Mouse (Mus musculus) CH12F3 (cell line): ENCODE results near the gene Hvcn1.

Source experiments
- in situ Hi-C: fragments of 300-500 bp; cut with MboI; formaldehyde crosslinking; loops from 2 replicates; pipeline ENCODE4 v1.14.3; 2020; ENCODE audit warnings: low sequenced_read_pairs

Hvcn1 gene

DNA sequence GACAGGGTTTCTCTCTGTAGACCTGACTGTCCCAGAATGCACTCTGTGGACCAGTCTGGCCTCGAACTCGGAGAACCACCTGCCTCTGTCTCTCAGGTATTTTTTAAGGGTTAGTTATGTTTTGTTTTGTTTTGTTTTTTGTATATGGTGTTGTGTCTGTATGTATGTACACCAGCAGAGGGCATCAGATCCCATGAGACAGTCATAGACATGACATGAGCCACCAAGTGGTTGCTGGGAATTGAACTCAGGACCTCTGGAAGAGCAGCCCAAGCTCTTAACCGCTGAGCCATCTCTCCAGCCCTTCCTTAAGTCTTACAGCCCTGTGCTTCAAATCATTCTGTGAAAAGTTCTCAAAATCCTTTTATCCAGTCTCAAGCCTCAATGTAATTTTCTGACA lies 58.6 kb downstream of the Hvcn1 start:
- in situ Hi-C loops, result no loop called here

DNA sequence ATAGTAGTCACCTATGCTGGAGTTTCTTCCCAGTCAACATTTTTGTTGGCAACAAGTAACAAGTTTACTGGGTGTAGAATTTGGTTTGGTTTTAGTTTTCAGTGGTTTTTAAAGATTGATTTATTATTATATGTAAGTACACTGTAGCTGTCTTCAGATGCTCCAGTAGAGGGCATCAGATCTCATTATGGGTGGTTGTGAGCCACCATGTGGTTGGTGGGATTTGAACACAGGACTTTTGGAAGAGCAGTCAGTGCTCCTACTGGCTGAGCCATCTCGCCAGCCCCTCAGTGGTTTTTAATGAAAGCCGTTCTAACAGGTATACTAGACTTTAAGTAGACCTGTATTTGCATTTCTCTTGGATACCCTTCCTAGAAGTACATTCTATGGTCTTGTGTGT lies 59.3 kb downstream of the Hvcn1 start:
- in situ Hi-C loops, result no loop called here

DNA sequence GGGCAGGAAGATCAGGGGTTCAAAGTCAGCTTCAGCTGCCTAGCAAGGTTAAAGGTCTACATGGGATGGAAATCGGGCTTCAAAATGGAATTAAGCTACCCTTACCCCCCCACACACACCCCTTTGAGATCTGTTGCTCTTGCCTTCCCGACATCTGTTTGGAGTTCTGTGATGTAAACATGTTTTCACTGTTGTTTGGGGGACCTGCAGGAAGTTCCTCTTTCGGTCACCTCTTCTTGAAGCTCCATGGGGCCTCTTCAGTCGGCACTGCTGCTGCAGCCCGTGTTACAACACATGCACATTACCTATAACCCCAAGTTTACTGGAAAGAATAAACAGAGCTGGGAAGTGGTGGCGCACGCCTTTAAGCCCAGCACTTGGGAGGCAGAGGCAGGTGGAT lies 60.5 kb downstream of the Hvcn1 start:
- in situ Hi-C loops, result no loop called here

DNA sequence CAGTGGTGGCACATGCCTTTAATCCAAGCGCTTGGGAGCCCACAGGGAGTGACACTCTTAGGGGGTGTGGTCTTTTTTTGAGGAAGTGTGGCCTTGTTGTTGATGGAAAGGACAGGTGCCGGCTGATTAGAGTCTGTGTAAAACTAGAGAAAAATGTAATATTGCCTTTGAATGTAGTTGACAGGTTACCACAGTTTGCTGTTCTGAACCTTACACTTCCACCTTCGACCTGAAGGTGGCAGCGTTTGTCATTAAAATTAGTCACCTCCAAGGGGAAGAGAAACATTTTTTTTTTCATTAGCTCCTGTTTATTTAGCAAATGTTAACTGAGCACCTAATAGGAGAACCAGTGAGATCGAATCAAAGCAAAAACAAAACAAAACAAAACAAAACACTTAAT lies 61.3 kb downstream of the Hvcn1 start:
- in situ Hi-C loops, result no loop called here

DNA sequence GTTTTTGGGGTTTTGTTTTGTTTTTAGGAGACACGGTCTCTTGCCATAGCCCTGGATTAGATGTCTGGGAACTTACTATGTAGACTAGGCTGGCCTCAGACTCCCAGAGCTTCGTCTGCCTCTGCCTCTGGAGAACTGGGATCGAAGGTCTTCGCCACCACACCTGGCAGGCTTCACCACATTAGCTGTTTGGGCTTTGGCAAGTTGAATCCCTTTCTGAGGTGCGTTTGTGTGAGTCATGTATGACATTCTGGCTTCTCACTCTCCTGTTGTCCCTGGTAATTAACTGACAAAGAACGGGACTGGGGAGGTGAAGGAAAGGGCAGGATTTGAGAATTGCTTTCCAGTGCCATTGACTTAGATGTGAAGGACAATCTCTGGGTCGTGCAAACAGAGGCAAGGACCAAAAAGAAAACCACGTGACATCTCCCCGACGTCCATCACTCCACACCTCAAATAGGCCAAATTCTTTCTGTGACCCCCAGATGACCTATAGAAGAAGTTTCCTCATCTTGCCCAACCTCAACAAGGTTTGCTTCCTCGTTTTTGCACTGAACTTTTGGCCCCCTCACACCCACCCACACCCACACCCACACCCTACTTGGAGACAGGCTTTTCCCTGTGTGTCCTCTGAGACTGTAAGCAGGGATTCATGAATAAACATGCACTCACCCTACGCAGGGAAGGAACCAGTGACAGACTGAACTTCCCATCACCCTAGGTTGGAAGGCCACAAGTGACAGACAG lies 62.4 kb downstream of the Hvcn1 start:
- in situ Hi-C loops, result no loop called here

DNA sequence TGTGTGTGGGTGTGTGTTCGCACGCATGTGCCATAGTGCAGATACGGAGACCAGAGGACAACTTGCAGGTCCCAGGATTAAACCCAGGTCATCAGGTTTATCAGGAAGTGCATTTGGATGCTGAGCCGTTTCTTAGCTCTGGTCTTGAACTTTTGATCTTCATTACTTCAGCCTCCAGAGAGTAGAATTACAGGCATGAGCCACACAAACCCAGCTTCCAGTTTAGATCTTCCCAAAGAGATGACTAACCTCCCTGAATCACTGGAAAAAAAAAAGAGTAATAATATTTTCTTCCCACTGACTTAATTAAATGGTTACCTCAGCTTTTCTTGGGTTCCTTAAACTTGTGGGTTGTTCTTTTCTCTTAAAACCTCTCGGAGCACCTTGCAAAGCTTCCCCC lies 66.2 kb downstream of the Hvcn1 start:
- in situ Hi-C loops, result no loop called here

DNA sequence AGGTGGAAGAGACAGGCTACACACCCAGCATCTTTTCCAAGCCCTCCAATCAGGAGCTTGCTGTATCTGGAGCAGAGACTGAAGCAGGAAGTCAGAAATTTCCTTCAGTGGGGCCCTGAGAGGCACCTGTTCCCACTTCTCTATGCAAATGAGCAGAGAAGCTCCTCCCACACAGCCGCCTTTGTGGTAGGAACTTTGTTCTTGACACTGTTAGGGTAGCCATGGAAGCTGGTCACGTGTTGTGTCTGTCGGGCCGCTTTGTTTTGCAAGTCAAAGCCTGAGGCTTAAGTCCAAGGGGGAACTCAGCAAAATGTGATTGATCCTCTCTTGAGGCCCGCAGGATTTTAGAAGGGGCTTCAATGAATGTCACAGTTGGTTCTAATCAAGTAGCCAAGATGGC lies 68.2 kb downstream of the Hvcn1 start:
- in situ Hi-C loops, result no loop called here

DNA sequence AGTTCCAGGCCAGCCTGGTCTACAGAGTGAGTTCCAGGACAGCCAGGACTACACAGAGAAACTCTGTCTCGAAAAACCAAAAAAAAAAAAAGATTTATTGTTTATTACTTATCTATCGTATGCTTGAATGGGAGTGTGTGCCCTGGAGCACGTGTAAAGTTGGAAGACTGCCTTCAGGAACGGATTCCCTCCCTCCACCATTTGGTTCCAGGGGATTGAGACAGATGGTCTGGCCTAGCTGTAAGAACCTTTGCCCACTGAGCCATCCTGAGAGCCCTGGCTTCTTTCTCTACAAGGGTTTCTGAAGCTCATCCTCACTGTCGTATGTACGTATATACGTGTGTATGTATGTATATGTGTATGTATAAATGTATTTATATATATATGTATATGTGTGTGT lies 72.3 kb downstream of the Hvcn1 start:
- in situ Hi-C loops, result no loop called here

DNA sequence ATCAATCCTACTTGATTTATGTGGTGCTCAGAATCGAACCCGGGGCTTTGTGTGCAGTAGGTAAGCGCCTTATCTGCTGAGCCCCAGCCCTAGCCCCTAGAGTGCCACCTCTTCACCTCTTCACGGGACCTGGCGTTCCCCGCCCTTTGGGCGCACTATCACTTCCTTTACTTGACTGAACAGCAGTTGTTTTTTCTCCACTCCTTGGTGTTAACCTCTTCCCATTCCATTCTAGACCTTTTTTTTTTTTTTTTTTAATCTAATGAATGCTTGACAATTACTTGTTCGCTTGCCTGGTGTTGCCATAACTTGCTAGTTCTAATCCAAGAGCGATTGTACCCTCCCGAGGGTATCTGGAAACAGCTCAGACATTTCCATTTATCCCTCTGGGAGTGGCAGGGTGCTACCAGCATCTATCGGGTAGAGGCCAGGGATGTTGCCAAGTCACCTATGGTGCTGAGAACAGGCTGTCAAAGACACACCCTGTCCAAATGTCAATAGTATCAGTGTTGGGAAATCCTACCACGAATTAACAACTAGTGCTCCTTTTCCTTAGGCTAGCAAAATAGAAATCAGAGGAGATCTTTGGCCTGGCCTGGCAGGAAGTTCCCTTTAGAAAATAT lies 73.3 kb downstream of the Hvcn1 start:
- in situ Hi-C loops, result no loop called here

DNA sequence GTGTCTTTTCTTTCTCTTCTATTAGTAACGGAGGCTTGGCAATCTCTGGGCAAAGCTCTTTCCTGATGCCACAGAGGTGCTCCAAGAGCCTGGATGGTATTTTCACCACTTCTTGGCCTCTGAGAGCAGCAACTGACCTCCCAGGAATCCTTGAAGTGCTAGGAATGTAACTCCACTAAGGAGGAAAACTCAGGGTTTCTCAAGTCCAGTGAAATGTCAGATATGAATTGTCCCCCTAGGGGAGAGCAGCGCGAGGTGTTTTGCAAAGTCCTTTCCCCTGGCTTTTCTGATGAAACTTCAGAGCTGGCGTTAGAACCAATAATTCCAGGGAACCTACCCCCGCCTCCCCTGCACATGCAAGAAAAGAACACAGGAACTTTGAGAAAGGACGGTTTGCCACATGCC lies 73.8 kb downstream of the Hvcn1 start:
- in situ Hi-C loops, result no loop called here

DNA sequence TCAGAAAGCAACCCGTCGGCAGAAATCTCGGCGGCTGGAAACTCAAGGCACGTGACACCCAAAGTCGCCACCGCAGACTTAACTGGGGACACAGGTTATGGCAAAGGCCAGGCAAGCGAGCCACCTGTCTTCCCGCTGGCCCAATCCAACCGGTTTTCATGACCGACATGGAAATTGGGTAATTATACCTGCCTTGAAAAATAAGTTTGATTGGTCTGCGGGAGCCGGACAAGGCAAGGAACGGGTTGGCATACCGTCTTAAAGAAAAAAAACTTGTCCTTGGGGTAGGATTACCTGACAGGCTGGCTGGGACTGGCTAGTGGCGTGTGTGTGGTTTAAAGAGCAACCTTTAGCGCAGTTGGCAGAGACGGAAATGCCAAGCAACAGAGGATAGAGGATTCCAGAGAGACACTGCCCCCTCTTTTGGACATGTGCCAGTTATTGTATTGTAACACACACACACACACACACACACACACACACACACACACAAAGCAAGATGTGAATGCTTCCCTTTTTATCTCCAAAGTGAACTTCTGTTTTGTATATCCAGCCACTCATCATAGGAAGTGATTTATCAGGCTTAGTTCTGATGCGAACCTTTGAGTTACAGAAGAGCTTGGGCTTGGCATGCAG lies 74.3 kb downstream of the Hvcn1 start:
- in situ Hi-C loops, result no loop called here

DNA sequence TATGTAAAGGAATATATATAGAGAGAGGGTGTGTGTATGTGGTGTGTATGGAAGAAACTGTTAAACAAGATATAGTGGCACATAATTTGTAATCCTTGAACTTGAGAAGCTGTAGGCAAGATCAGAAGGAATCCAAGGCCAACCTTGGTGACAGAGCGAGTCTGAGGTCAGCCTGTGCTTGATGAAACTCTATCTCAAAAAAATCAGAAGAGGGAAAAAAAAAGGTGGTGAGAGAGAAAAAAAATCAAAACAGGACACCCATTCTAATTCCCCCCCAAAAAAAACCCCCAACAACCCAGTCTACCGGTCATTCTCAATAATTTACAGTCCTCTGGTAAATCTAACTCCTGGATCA lies 77.2 kb downstream of the Hvcn1 start:
- in situ Hi-C loops, result no loop called here

DNA sequence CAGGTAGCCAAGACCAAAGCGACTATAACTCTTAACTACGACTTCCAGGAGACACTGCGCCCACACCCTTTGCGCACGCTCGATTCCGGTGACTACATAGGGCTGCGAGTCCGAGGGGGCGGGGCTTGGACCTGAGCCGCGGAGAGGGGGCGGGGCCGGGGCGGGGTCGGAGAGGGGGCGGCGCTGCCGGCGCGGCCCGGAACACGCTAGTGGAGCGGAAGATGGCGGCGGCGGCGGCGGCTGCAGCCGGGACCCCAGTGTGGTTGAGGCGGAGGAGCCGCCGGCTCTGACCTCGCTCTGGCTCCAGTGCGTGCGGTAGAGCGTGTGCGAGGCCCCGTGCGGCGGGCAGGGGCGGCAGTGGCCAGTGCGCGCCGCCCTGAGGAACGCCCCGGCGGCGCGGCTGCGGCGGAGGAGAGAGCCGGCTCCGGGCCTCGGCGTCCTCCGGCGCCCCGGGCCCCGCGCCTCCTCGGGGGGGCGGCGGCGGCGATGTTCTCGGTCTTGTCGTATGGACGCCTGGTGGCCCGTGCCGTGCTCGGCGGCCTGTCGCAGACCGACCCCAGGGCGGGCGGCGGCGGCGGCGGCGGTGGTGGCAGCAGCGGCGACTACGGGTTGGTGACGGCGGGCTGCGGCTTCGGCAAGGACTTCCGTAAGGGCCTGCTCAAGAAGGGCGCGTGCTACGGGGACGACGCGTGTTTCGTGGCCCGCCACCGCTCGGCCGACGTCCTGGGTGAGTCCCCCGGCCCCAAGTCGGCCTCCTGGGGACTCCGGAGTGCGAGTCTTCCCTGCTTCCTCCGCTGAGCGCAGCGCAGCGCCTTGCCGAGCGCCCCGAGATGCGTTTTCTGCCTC lies 77.8 kb downstream of the Hvcn1 start, which contains the start of gene Pptc7:
Pptc7 (plus strand) TSS at position 183 of the 846 bp plus-strand sequence.
- in situ Hi-C loops, result no loop called here

DNA sequence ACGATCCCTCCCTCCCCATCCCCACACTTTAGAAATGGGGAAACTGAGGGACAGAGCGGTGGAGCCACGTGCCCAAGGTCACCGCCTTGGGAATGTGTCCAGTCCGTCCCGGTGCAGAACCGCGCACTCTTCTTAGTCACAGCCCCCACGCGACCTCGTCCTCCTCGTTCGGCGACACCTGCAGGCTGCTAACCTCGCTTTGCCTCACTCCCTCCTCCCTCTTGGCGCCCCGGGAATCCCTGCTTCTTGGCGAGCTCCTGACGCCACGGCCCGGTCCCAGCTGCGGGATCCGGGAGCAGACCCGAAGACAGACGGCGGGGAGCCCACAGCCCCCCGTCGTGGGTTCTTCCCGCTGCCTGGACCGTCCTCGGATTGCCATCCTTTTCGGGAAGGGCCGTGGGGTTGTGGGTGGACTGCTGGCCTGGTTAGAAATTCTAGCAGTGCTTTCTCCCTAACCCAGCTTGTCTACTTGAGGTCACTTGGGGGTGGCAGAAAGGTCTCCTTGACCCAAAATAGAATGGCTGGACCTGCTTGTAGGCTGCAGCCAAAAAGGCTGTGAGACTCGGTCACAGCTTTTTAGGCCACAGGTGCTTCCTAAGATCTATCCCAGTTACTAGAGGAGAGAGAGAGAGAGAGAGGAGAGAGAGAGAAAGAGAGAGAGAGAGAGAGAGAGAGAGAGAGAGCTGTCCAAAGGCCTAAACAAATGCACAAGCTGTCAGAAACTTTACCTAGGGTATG lies 78.6 kb downstream of the Hvcn1 start:
- in situ Hi-C loops, result no loop called here

DNA sequence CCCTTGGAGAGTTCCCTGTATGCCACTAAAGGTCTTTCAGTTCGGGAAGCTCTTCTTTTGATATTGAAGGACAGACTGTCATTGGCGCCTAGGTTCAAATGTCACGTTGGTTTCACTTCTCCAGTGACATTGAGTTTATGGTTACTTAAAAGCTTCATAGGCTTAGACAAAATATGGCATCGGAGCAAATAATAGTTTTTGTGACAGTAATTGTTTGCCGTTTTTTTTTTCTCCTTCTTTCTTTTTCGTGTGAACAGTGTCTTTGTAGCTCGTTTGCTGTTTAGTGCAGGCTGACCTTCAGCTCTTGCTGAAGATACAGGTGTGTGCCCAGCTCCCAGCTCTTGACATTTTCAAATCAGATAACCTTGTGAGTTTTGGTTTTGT lies 79.2 kb downstream of the Hvcn1 start:
- in situ Hi-C loops, result no loop called here

DNA sequence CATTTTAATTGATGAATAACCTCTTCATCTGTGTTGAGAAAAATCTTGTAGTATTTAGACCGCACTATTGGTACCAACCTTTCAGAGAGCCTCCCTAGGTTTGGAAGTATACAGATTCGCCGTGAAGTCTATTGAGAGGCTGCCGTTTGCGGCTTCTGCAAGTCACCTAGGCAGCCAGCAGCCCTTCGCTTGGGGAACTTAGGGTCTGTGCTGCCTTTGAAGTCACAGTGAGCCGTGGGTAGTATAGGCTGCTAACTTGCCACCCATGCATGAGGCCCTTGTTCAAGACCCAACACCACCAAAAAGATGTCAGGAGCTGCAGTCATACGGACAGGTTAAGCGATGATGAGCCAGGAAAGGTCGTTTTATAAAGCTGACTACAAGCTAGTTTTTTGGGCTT lies 79.6 kb downstream of the Hvcn1 start:
- in situ Hi-C loops, result no loop called here

DNA sequence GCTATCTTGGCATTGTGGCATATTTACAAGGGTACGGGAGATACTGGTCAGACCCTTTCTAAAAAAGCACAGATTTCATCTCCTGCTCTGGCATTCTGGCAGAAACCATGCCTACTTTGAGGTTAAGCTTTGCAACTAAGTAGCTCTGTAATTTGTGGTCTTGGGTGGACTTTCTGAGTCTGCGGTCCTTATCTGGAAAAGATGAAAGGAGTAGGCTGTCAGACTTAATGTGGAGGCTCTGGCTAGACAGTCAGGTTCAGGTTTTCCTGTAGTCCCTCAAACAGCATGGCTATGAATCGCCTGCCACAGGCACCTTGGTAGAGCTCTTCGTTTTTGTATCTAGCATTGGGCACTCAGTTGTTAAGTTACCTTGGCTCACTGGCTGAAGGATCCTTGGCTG lies 80.4 kb downstream of the Hvcn1 start:
- in situ Hi-C loops, result no loop called here

DNA sequence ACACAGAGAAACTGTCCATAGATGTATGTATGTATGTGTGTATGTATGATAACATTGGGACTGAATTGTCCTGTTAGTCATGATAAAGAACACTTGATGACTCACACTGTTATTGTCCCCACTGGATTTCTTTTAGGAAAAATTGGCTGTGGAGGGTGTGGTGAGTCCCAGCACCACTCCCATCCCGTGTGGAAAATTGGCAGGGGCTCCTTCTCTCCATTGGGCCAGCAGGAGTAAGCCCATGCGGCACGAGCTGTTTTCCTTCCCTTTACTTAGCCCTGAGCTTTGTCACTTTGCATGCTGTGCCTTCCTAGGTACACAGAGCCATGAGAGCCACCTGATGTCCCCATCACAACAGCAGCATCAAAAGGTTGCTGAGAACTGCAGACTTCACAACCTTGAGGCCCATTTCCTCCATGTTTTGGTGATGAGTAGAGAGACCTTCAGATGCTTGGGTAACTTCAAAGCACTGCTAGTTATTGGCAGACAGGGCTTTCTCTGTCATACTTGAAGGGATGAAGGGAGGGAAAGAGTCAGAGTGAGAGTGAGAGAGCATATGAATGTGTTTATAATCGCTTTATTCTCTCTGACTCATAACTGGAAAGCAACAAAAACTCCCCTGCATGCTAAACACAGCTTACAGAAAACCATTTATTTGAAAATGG lies 81.7 kb downstream of the Hvcn1 start:
- in situ Hi-C loops, result no loop called here

DNA sequence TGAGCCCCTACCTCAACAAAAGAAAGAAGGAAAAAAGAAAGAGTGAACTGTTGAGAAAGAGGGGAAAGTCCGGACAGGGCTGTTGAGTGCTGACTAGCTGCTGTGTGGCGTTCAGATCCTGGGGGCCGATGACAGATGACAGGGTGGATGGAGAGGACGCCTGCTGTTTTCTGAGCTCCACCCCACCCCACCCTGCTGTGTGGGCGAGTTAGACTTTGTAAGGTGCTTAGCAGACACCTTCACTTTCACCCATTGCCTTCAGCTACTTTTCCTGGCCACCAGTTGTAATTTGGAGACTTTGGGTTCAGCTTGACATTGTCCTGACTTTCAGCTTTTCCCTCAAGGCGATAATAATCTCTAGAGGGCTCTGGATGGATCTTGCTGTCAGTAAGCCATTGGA lies 84.5 kb downstream of the Hvcn1 start:
- in situ Hi-C loops, result no loop called here
